In the genomic region with DNA sequence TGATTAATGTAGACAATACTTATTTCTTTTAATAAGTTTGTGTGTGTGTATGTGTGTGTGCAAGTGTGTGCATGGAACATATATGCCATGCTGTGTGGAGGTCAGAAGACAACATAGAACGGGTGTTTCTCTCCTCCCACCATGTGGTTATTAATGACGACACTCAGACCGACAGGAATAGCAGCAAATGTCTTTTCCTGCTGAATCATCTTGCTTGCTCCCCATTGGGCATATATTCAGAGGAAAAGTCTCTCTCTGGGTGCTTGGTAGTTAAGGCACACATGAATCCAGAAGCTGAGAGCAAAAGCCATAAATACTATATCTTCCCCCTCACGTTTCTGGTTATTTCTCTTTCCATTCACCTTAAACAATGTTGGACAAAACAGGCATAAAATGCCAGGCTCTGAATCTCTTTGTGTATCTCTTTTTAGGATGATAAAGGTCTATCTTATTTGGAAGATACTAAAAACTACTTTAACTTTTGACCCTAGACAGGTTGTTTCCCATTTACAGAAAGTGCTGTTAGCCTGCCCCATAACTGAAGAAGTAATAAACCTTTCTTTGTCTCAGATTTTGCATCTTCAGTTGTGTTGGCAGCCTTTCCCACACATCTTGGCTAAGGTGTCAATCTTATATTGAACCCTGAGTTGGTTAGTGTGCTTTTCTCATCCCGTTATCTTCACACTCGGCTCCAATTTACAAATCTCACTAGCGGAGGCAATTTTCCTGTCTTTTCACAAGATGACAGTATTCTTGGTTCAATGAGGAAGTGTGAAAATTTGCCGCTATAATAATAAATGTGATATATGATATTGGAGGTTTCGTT, we compare ENCODE assay signal across 25 mouse cellular contexts.
DNase-seq lines count a peak whose midpoint lies in the region; TF ChIP-seq lines count a peak whose summit lies in the region.
"Had no signal": no experiment of that assay in that cellular context is flagged by ENCODE, and none has a peak within 500 bp of the region (broad histone marks: within the 10 kb centered on the region; RNA-seq: fewer than 3 reads in every experiment).

No protein-coding gene starts in this region.

- peak; percentile 4 to 60; a peak in 2 of 4 replicates for TF ChIP-seq EP300 in MEL (IDR thresholded peaks at IDR 0.05; ENCODE audit: low read depth in 1 of 2, low read length in 2 of 2)

- no peaks in the 10 kb centered on the region for H3K27me3 ChIP-seq in MEL (ENCODE audit: control insufficient read depth in 1 of 2, insufficient read depth in 2 of 2, low read length in 2 of 2)
- H3K27me3 ChIP-seq: CH12.LX; embryonic facial prominence, embryonic 13.5 days; embryonic facial prominence, embryonic 15.5 days; forebrain, embryonic 12.5 days; forebrain, embryonic 15.5 days had no signal

- H3K4me3 ChIP-seq in MEL (ENCODE audit: control insufficient read depth in 1 of 2, insufficient read depth in 1 of 2, low read depth in 2 of 2, low read length in 2 of 2), result peak overlapping the region; percentile 11 to 23; a peak in 3 of 4 replicates
- H3K4me3 ChIP-seq: embryonic facial prominence, embryonic 13.5 days; embryonic facial prominence, embryonic 15.5 days; erythroblast, embryonic 14.5 days; forebrain, embryonic 10.5 days; forebrain, embryonic 12.5 days; forebrain, embryonic 15.5 days had no signal

- no peak for TF ChIP-seq RAD21 in MEL (IDR thresholded peaks at IDR 0.05; ENCODE audit: low read depth, low read length)

- peak; percentile 12 for DNase-seq in heart, adult 11 months
- DNase-seq in heart, postnatal 4 days, result no peak
- peak; percentile 75 for DNase-seq in MEL (ENCODE audit: low read depth, low spot score)
- DNase-seq in brain, adult 2 months (ENCODE audit: low read depth, low spot score), result peak; percentile 7
- peak; percentile 2 for DNase-seq in telencephalon, adult 2 months (ENCODE audit: low read depth, low spot score)
- DNase-seq in ovary, postnatal 36 days (ENCODE audit: low spot score), result no peak
- no peak for DNase-seq in frontal cortex, postnatal 14 days (ENCODE audit: low spot score in 2 of 2)
- DNase-seq: adrenal gland, adult 2 months; adrenal gland, postnatal 10 days; adrenal gland, postnatal 25 days; cerebellum, adult 11 months; cerebellum, adult 18-20 months; cerebellum, adult 8-10 months; cerebellum, adult 9-11 months; cerebellum, postnatal 14 days; cerebellum, postnatal 36 days; embryo, embryonic 11 days had no signal

- H3K27ac ChIP-seq in MEL (ENCODE audit: control insufficient read depth, low read depth, low read length), result peak overlapping the region; percentile 78
- H3K27ac ChIP-seq: embryonic facial prominence, embryonic 13.5 days; embryonic facial prominence, embryonic 15.5 days; forebrain, embryonic 10.5 days; forebrain, embryonic 12.5 days; forebrain, embryonic 15.5 days had no signal

- peak overlapping the region; percentile 23 for H3K9ac ChIP-seq in MEL (ENCODE audit: control insufficient read depth, low read depth, low read length, poor library complexity, severe bottlenecking)
- H3K9ac ChIP-seq: embryonic facial prominence, embryonic 13.5 days; embryonic facial prominence, embryonic 15.5 days; forebrain, embryonic 12.5 days; forebrain, embryonic 15.5 days had no signal

- TF ChIP-seq CTCF in MEL (IDR thresholded peaks at IDR 0.05 in 2 of 3, conservative IDR thresholded peaks at IDR 0.05 in 1 of 3; ENCODE audit: control insufficient read depth in 1 of 3, insufficient read depth in 1 of 3, low read depth in 2 of 3, low read length in 3 of 3, poor library complexity in 1 of 3, severe bottlenecking in 1 of 3), result no peak

- no peaks in the 10 kb centered on the region for H3K9me3 ChIP-seq in MEL (replicated peaks; ENCODE audit: insufficient read depth, low read length)
- H3K9me3 ChIP-seq: embryonic facial prominence, embryonic 13.5 days; embryonic facial prominence, embryonic 15.5 days; forebrain, embryonic 10.5 days; forebrain, embryonic 12.5 days; forebrain, embryonic 15.5 days; G1E had no signal

- peaks cover 0 to 37% of the 10 kb centered on the region in 2 experiments; a peak in 2 of 4 replicates for H3K36me3 ChIP-seq in MEL (ENCODE audit: control insufficient read depth in 1 of 2, insufficient read depth in 2 of 2, low read length in 2 of 2)
- H3K36me3 ChIP-seq: embryonic facial prominence, embryonic 13.5 days; embryonic facial prominence, embryonic 15.5 days; forebrain, embryonic 10.5 days; forebrain, embryonic 12.5 days; forebrain, embryonic 15.5 days; G1E had no signal

- no peaks in the 10 kb centered on the region for H3K79me2 ChIP-seq in MEL (ENCODE audit: control insufficient read depth, insufficient read depth, low read length, poor library complexity)

- peak in 1 of 2 experiments; percentile 31; a peak in 1 of 4 replicates for TF ChIP-seq POLR2A in MEL (IDR thresholded peaks at IDR 0.05; ENCODE audit: control insufficient read depth in 1 of 2, insufficient read depth in 1 of 2, low read depth in 1 of 2, low read length in 2 of 2, poor library complexity in 1 of 2)

- H3K4me1 ChIP-seq in MEL (ENCODE audit: control insufficient read depth in 1 of 2, insufficient read depth in 2 of 2, low read length in 2 of 2), result peaks cover 7 to 25% of the 10 kb centered on the region in 2 experiments
- H3K4me1 ChIP-seq: embryonic facial prominence, embryonic 13.5 days; embryonic facial prominence, embryonic 15.5 days; forebrain, embryonic 10.5 days; forebrain, embryonic 12.5 days; forebrain, embryonic 15.5 days had no signal

TF ChIP-seq in MEL, 35 proteins besides CTCF, POLR2A, EP300 and RAD21:
- TF ChIP-seq ELF1 (IDR thresholded peaks at IDR 0.05; ENCODE audit: low read depth, low read length) (no peak), MYB (IDR thresholded peaks at IDR 0.05; ENCODE audit: low read depth, low read length) (no peak), GATA1 (IDR thresholded peaks at IDR 0.05; ENCODE audit: low read depth, low read length) (peak; percentile 22; the same call in 1 of the 2 replicates), MXI1 (IDR thresholded peaks at IDR 0.05; ENCODE audit: low read depth, low read length) (0 out of 2 replicates have a peak, but pooled peaks have one; percentile 3), TBP (IDR thresholded peaks at IDR 0.05; ENCODE audit: low read depth, low read length) (peak; percentile 59), CHD1 (IDR thresholded peaks at IDR 0.05; ENCODE audit: low read depth, low read length) (no peak), ETS1 (IDR thresholded peaks at IDR 0.05; ENCODE audit: low read depth, low read length) (peak; percentile 51), MAX (IDR thresholded peaks at IDR 0.05; ENCODE audit: low read length) (peak; percentile 75), NELFE (IDR thresholded peaks at IDR 0.05; ENCODE audit: low read depth, low read length) (peak; percentile 45; the same call in 1 of the 2 replicates), ZMIZ1 (IDR thresholded peaks at IDR 0.05; ENCODE audit: low read depth, low read length) (no peak), RCOR1 (IDR thresholded peaks at IDR 0.05; ENCODE audit: low read depth, low read length) (peak; percentile 58), CHD2 (IDR thresholded peaks at IDR 0.05; ENCODE audit: low read length) (no peak), USF2 (IDR thresholded peaks at IDR 0.05; ENCODE audit: borderline replicate concordance in 1 of 2, insufficient read depth in 1 of 2, low read depth in 1 of 2, low read length in 2 of 2) (no peak), BHLHE40 (IDR thresholded peaks at IDR 0.05; ENCODE audit: borderline replicate concordance, low read depth, low read length) (no peak), MYC (IDR thresholded peaks at IDR 0.05; ENCODE audit: low read depth, low read length) (peak; percentile 0; the same call in 1 of the 2 replicates), MAFK (IDR thresholded peaks at IDR 0.05; ENCODE audit: borderline replicate concordance, low read depth, low read length) (no peak)

Comparison
In these comparisons a context has a peak if more than half of its experiments do, and no peak if none do; other contexts are left out.
1. DNase-seq: peak in heart, adult 11 months (single experiment), MEL (single experiment), brain, adult 2 months (single experiment) and telencephalon, adult 2 months (single experiment); none in heart, postnatal 4 days (single experiment), ovary, postnatal 36 days (single experiment) and frontal cortex, postnatal 14 days (0 of 2).